Mouse (Mus musculus) midbrain, postnatal 0 days (tissue): ENCODE data around the gene Gm17402. TPM values are rescaled to one million over a fixed set of nuclear protein-coding genes. Genes with fewer than 3 reads are reported as not detected.

ENCODE experiments used
- ATAC-seq: fragments of 200-750 bp; cut with Nextera tagmentation; 2 replicates; pipeline ENCODE4 v1.8.0; 2017; ENCODE audit warnings: moderate number of reproducible peaks, mild to moderate bottlenecking, moderate TSS enrichment, moderate library complexity; ENCODE audit not compliant: low FRiP score
- DNase-seq: peaks from one replicate; pipeline ENCODE4 v3.0.0-alpha.2; 2015; ENCODE audit warnings: low spot score
- H3K27ac ChIP-seq: fragments of 300-500 bp; sonication (generic); 2 replicates; pipeline ENCODE4 v1.5.1; 2014; ENCODE audit warnings: low read depth, mild to moderate bottlenecking, low read length, mixed read lengths
- H3K27me3 ChIP-seq: fragments of 300-500 bp; sonication (generic); 2 replicates; pipeline ENCODE4 v1.6.1; 2014; ENCODE audit warnings: low read length, control low read depth, mixed read lengths; ENCODE audit not compliant: insufficient read depth
- H3K36me3 ChIP-seq: fragments of 300-500 bp; sonication (generic); 2 replicates; pipeline ENCODE4 v1.6.1; 2014; ENCODE audit warnings: low read length, control low read depth, mixed read lengths; ENCODE audit not compliant: insufficient read depth
- H3K4me1 ChIP-seq: fragments of 300-500 bp; sonication (generic); 2 replicates; pipeline ENCODE4 v1.6.1; 2014; ENCODE audit warnings: mild to moderate bottlenecking, control low read depth, antibody characterized with exemption, low read length, mixed read lengths; ENCODE audit not compliant: insufficient read depth
- H3K4me2 ChIP-seq: fragments of 300-500 bp; sonication (generic); 2 replicates; pipeline ENCODE4 v1.6.1; 2014; ENCODE audit warnings: low read depth, mild to moderate bottlenecking, low read length, mixed read lengths; ENCODE audit not compliant: poor library complexity, severe bottlenecking
- H3K4me3 ChIP-seq: fragments of 300-500 bp; sonication (generic); 2 replicates; pipeline ENCODE4 v1.5.1; 2014; ENCODE audit warnings: low read depth, mild to moderate bottlenecking, low read length, moderate library complexity
- H3K9ac ChIP-seq: fragments of 300-500 bp; sonication (generic); replicated peaks from 2 replicates; pipeline ENCODE4 v1.6.1; 2014; ENCODE audit warnings: mild to moderate bottlenecking, low read length, moderate library complexity, mixed read lengths; ENCODE audit not compliant: poor library complexity, severe bottlenecking
- H3K9me3 ChIP-seq: fragments of 300-500 bp; sonication (generic); 2 replicates; pipeline ENCODE4 v1.6.1; 2016; ENCODE audit warnings: low read length, control low read depth
- CTCF ChIP-seq: IDR thresholded peaks from 2 replicates; pipeline ENCODE4 v1.5.1; 2016; ENCODE audit warnings: antibody characterized with exemption, mild to moderate bottlenecking
- WGBS: fragments of 180-500 bp; shearing (Covaris S2); extraction: QIAGEN DNeasy Blood & Tissue Kit; methylation state at CpG from one replicate; pipeline ENCODE4 v1.1.7; 2014; 5-methylcytosine and 5-hydroxymethylcytosine counted together
- polyA plus RNA-seq: library from polyadenylated mRNA; unstranded; fragments of >200 nt; fragmentation: Nextera tagmentation; extraction: Ambion mirVana; gene quantifications from 2 replicates; pipeline ENCODE4 v1.2.1, GENCODE M21; 2015
- total RNA-seq: library from RNA; depleted of rRNA; stranded (reverse); fragments of >200 nt; gene quantifications from 2 replicates; pipeline ENCODE4 v1.2.3, GENCODE M21; 2014; rRNA removed

Gene Gm17402
- total and polyA plus RNA-seq, 2 experiments from 2014 or later = not detected

GRCm38 (mm10) chr3:67339558-67339957, 35.4 kb downstream of the Gm17402 start:
- Histone ChIP-seq H3K4me1 (no peaks in the 10 kb centered on the region), H3K36me3 (no peaks in the 10 kb centered on the region), H3K9ac (no peak overlapping the region), H3K27ac (no peak overlapping the region), H3K4me2 (no peak overlapping the region), H3K9me3 (no peaks in the 10 kb centered on the region), H3K27me3 (no peaks in the 10 kb centered on the region), H3K4me3 (no peak overlapping the region)
- 56% methylated on average over 3 of the region's 3 CpGs for WGBS
- ATAC-seq (no peak), DNase-seq (no peak)
- no peak for TF ChIP-seq CTCF

GRCm38 (mm10) chr3:67322422-67322821, 52.5 kb downstream of the Gm17402 start:
- Histone ChIP-seq H3K9ac (no peak overlapping the region), H3K4me1 (no peaks in the 10 kb centered on the region), H3K27ac (no peak overlapping the region), H3K4me2 (no peak overlapping the region), H3K27me3 (no peaks in the 10 kb centered on the region), H3K36me3 (no peaks in the 10 kb centered on the region), H3K9me3 (no peaks in the 10 kb centered on the region), H3K4me3 (no peak overlapping the region)
- ATAC-seq (no peak), DNase-seq (no peak)
- WGBS = 81% methylated on average over 4 of the region's 4 CpGs
- no peak for TF ChIP-seq CTCF

Other genes with a start within 250 kb of the Gm17402 start
- gene Mlf1, start 1.1 kb downstream of the Gm17402 start, total RNA-seq = 6.2 and 17.5 TPM in 2 replicates
- 26.0 and 28.8 TPM in 2 replicates for gene Mlf1, start 1.1 kb downstream of the Gm17402 start, polyA plus RNA-seq
- gene Gfm1, start 54.9 kb upstream of the Gm17402 start, total RNA-seq = 25.4 and 29.1 TPM in 2 replicates
- 21.3 and 22.1 TPM in 2 replicates for gene Gfm1, start 54.9 kb upstream of the Gm17402 start, polyA plus RNA-seq
- gene Lxn, start 88.8 kb upstream of the Gm17402 start, total RNA-seq = 74.9 and 84.5 TPM in 2 replicates
- 189 and 212 TPM in 2 replicates for gene Lxn, start 88.8 kb upstream of the Gm17402 start, polyA plus RNA-seq
- gene Rarres1, start 140.4 kb upstream of the Gm17402 start, total RNA-seq = 4.2 and 6.1 TPM in 2 replicates
- 5.9 and 6.3 TPM in 2 replicates for gene Rarres1, start 140.4 kb upstream of the Gm17402 start, polyA plus RNA-seq
- gene Mfsd1, start 207.6 kb upstream of the Gm17402 start, total RNA-seq = 24.7 and 26.0 TPM in 2 replicates
- gene Mfsd1, start 207.6 kb upstream of the Gm17402 start, polyA plus RNA-seq = 25.8 and 27.7 TPM in 2 replicates